Mouse (Mus musculus): ENCODE measurements around the gene Osbpl3.

- TF ChIP-seq EP300 (IDR thresholded peaks at IDR 0.05; ENCODE audit: insufficient read depth, low read depth, low read length), result no peak
- no peak for TF ChIP-seq CTCF (IDR thresholded peaks at IDR 0.05; ENCODE audit: low read depth, low read length)
These were observed 61.6 kb downstream of the Osbpl3 start for GRCm38 (mm10) chr6:50394432-50394831.

Data from ES-Bruce4 (cell line).